Mouse (Mus musculus) stomach, embryonic 14.5 days (tissue): ENCODE data around the gene Tdrd9. TPM values are rescaled to one million over a fixed set of nuclear protein-coding genes. Genes with fewer than 3 reads are reported as not detected.
"Not testable (repeated sequence)": the region's sequence is repeated elsewhere in the genome, so short reads cannot be mapped to it uniquely, and the experiment has no call there.

Source experiments
- ATAC-seq: fragments of 200-750 bp; cut with Nextera tagmentation; 2 replicates; pipeline ENCODE4 v1.8.0; 2017; ENCODE audit warnings: low read depth, moderate TSS enrichment; ENCODE audit not compliant: insufficient number of reproducible peaks, insufficient read depth, low FRiP score
- H3K27ac ChIP-seq: fragments of 300-500 bp; sonication (generic); 2 replicates; pipeline ENCODE4 v1.5.1; 2014; ENCODE audit warnings: mild to moderate bottlenecking, low read length, moderate library complexity, mixed read lengths
- H3K27me3 ChIP-seq: fragments of 300-500 bp; sonication (generic); 2 replicates; pipeline ENCODE4 v1.6.1; 2014; ENCODE audit warnings: low read length, control low read depth, mixed read lengths; ENCODE audit not compliant: control insufficient read depth, insufficient read depth
- H3K36me3 ChIP-seq: fragments of 300-500 bp; sonication (generic); 2 replicates; pipeline ENCODE4 v1.6.1; 2014; ENCODE audit warnings: mild to moderate bottlenecking, control low read depth, low read length, moderate library complexity, mixed read lengths; ENCODE audit not compliant: control insufficient read depth, insufficient read depth
- H3K4me1 ChIP-seq: fragments of 300-500 bp; sonication (generic); 2 replicates; pipeline ENCODE4 v1.6.1; 2014; ENCODE audit warnings: low read length, control low read depth, mixed read lengths; ENCODE audit not compliant: control insufficient read depth, insufficient read depth
- H3K4me2 ChIP-seq: fragments of 300-500 bp; sonication (generic); replicated peaks from 2 replicates; pipeline ENCODE4 v1.6.1; 2014; ENCODE audit warnings: low read depth, low read length, control low read depth
- H3K4me3 ChIP-seq: fragments of 300-500 bp; sonication (generic); 2 replicates; pipeline ENCODE4 v1.5.1; 2014; ENCODE audit warnings: low read depth, low read length, control low read depth
- H3K9ac ChIP-seq: fragments of 300-500 bp; sonication (generic); replicated peaks from 2 replicates; pipeline ENCODE4 v1.6.1; 2014; ENCODE audit warnings: low read depth, mild to moderate bottlenecking, control low read depth, low read length, moderate library complexity, mixed read lengths
- H3K9me3 ChIP-seq: fragments of 300-500 bp; sonication (generic); 2 replicates; pipeline ENCODE4 v1.6.1; 2016; ENCODE audit warnings: low read depth, low read length, control low read depth; ENCODE audit not compliant: control insufficient read depth
- WGBS: fragments of 180-500 bp; shearing (Covaris S2); extraction: QIAGEN DNeasy Blood & Tissue Kit; methylation state at CpG from one replicate; pipeline ENCODE4 v1.1.7; 2014; 5-methylcytosine and 5-hydroxymethylcytosine counted together
- polyA plus RNA-seq: library from polyadenylated mRNA; unstranded; fragments of >200 nt; fragmentation: Nextera tagmentation; extraction: Ambion mirVana; gene quantifications from 2 replicates; pipeline ENCODE4 v1.2.1, GENCODE M21; 2014

Tdrd9 gene
- polyA plus RNA-seq, 1 experiment from 2014 or later = 0.22 TPM

GRCm38 (mm10) chr12:111936706-111937550 lies 34.4 kb upstream of the Tdrd9 start:
- WGBS = 28% methylated on average over 24 of the region's 24 CpGs

GRCm38 (mm10) chr12:111938623-111939177 lies 32.7 kb upstream of the Tdrd9 start:
- no peaks in the 10 kb centered on the region for H3K36me3 ChIP-seq
- no peak overlapping the region for H3K4me2 ChIP-seq
- peaks cover 45% of the 10 kb centered on the region for H3K4me1 ChIP-seq
- ATAC-seq = peak; percentile 4; the same call in 1 of the 2 replicates
- H3K27me3 ChIP-seq = no peaks in the 10 kb centered on the region
- 32% methylated on average over 1 of the region's 1 CpGs for WGBS
- H3K9me3 ChIP-seq = no peaks in the 10 kb centered on the region
- no peak overlapping the region for H3K4me3 ChIP-seq
- H3K9ac ChIP-seq = no peak overlapping the region
- peak overlapping the region; percentile 96 for H3K27ac ChIP-seq

More at GRCm38 (mm10) chr12:111936706-111937550, 34.4 kb upstream of the Tdrd9 start:
- peak; percentile 89 for ATAC-seq
- Histone ChIP-seq H3K4me2 (0 out of 2 replicates have a peak overlapping the region, but pooled peaks have one; percentile 6), H3K9ac (no peak overlapping the region), H3K4me3 (no peak overlapping the region), H3K9me3 (no peaks in the 10 kb centered on the region), H3K27ac (peak overlapping the region; percentile 96), H3K4me1 (peaks cover 50% of the 10 kb centered on the region), H3K36me3 (no peaks in the 10 kb centered on the region), H3K27me3 (no peaks in the 10 kb centered on the region)

GRCm38 (mm10) chr12:111943421-111944064 lies 27.8 kb upstream of the Tdrd9 start:
- Histone ChIP-seq H3K27ac (peak overlapping the region; percentile 71; the same call in 1 of the 2 replicates), H3K36me3 (no peaks in the 10 kb centered on the region), H3K27me3 (no peaks in the 10 kb centered on the region), H3K9ac (peak overlapping the region; percentile 14; the same call in 1 of the 2 replicates), H3K4me3 (no peak overlapping the region), H3K9me3 (no peaks in the 10 kb centered on the region), H3K4me2 (0 out of 2 replicates have a peak overlapping the region, but pooled peaks have one; percentile 14), H3K4me1 (peaks cover 29% of the 10 kb centered on the region)
- 66% methylated on average over 10 of the region's 10 CpGs for WGBS
- ATAC-seq = no peak

- H3K36me3 ChIP-seq, H3K4me2 ChIP-seq, H3K9me3 ChIP-seq, H3K27me3 ChIP-seq, H3K4me3 ChIP-seq, H3K9ac ChIP-seq: not testable (repeated sequence)
- ATAC-seq = peak; percentile 68
- peak overlapping the region; percentile 78; the same call in 1 of the 2 replicates for H3K27ac ChIP-seq
- WGBS = 58% methylated on average over 13 of the region's 20 CpGs
- H3K4me1 ChIP-seq = peaks cover 21% of the 10 kb centered on the region; the same call in 1 of the 2 replicates
Measured at GRCm38 (mm10) chr12:111944065-111944987, 27.0 kb upstream of the Tdrd9 start.

- H3K36me3 ChIP-seq = no peaks in the 10 kb centered on the region
- H3K9ac ChIP-seq = no peak overlapping the region; the same call in 1 of the 2 replicates
Measured at GRCm38 (mm10) chr12:111945115-111945514, 26.2 kb upstream of the Tdrd9 start.

GRCm38 (mm10) chr12:111945765-111946655 lies 25.3 kb upstream of the Tdrd9 start:
- 53% methylated on average over 11 of the region's 15 CpGs for WGBS
- Histone ChIP-seq H3K4me1 (peaks cover 18% of the 10 kb centered on the region; the same call in 1 of the 2 replicates), H3K27ac (peak overlapping the region; percentile 70)
- not testable (repeated sequence) for H3K27me3 ChIP-seq, H3K9ac ChIP-seq, H3K4me3 ChIP-seq, H3K36me3 ChIP-seq, H3K4me2 ChIP-seq, H3K9me3 ChIP-seq
- peak; percentile 61; the same call in 1 of the 2 replicates for ATAC-seq

More at GRCm38 (mm10) chr12:111945115-111945514, 26.2 kb upstream of the Tdrd9 start:
- no peak for ATAC-seq
- H3K4me1 ChIP-seq = peaks cover 18% of the 10 kb centered on the region; the same call in 1 of the 2 replicates
- WGBS = 30% methylated on average over 8 of the region's 8 CpGs
- no peaks in the 10 kb centered on the region for H3K9me3 ChIP-seq
- H3K27ac ChIP-seq = peak overlapping the region; percentile 78
- no peaks in the 10 kb centered on the region for H3K27me3 ChIP-seq
- no peak overlapping the region for H3K4me2 ChIP-seq
- H3K4me3 ChIP-seq = no peak overlapping the region

- Histone ChIP-seq H3K4me2 (no peak overlapping the region), H3K4me3 (no peak overlapping the region), H3K36me3 (no peaks in the 10 kb centered on the region), H3K9me3 (no peaks in the 10 kb centered on the region), H3K9ac (no peak overlapping the region), H3K27me3 (no peaks in the 10 kb centered on the region), H3K4me1 (peaks cover 21% of the 10 kb centered on the region; the same call in 1 of the 2 replicates), H3K27ac (no peak overlapping the region)
- ATAC-seq = peak; percentile 40; the same call in 1 of the 2 replicates
- 38% methylated on average over 2 of the region's 2 CpGs for WGBS
Measured at GRCm38 (mm10) chr12:111946716-111947115, 24.6 kb upstream of the Tdrd9 start.
